Comparison of ENCODE assay signal across 28 mouse cellular contexts in genomic region chr4:150665806-150666205, GRCm38 (mm10). TPM values are rescaled to one million over a fixed set of nuclear protein-coding genes. Genes with fewer than 3 reads are reported as not detected.
"Had no signal": no experiment of that assay in that cellular context is flagged by ENCODE, and none has a peak within 500 bp of the region (broad histone marks: within the 10 kb centered on the region; RNA-seq: fewer than 3 reads in every experiment).

No protein-coding gene starts in this region.

- ATAC-seq: forebrain, embryonic 16.5 days; inflammation-experienced regulatory T-cells, adult 6 months; intestine, embryonic 15.5 days; intestine, postnatal 0 days; liver, embryonic 12.5 days had no signal

- H3K36me3 ChIP-seq: heart, embryonic 10.5 days; heart, embryonic 12.5 days; hindbrain, embryonic 13.5 days; hindbrain, embryonic 15.5 days; intestine, embryonic 15.5 days; limb, embryonic 12.5 days; liver, embryonic 12.5 days had no signal

- H3K9ac ChIP-seq: heart, embryonic 12.5 days; hindbrain, embryonic 13.5 days; hindbrain, embryonic 15.5 days; intestine, embryonic 15.5 days; limb, embryonic 12.5 days; liver, embryonic 12.5 days; liver, embryonic 14.5 days had no signal

- H3K27ac ChIP-seq: gastrocnemius, adult 2 months; heart, embryonic 10.5 days; hindbrain, embryonic 13.5 days; hindbrain, embryonic 15.5 days; intestine, embryonic 15.5 days; limb, embryonic 12.5 days; liver, embryonic 12.5 days; liver, embryonic 14.5 days had no signal

- H3K4me2 ChIP-seq: heart, embryonic 12.5 days; hindbrain, embryonic 13.5 days; hindbrain, embryonic 15.5 days; intestine, embryonic 15.5 days; limb, embryonic 12.5 days; liver, embryonic 12.5 days had no signal

- H3K4me3 ChIP-seq: gastrocnemius, adult 2 months; heart, embryonic 10.5 days; heart, embryonic 12.5 days; hindbrain, embryonic 13.5 days; hindbrain, embryonic 15.5 days; intestine, embryonic 15.5 days; limb, embryonic 12.5 days; liver, embryonic 12.5 days had no signal

- DNase-seq: gastrocnemius, adult 2 months; gastrocnemius, postnatal 10 days; gastrocnemius, postnatal 25 days; heart, adult 18-20 months; heart, postnatal 10 days; heart, postnatal 4 days; kidney, postnatal 4 days; layer of hippocampus, adult 9-11 months; layer of hippocampus, postnatal 36 days; left cerebral cortex, postnatal 4 days; liver had no signal

- H3K27me3 ChIP-seq: heart, embryonic 12.5 days; intestine, embryonic 15.5 days; limb, embryonic 12.5 days had no signal

- H3K9me3 ChIP-seq: heart, embryonic 10.5 days; hindbrain, embryonic 13.5 days; hindbrain, embryonic 15.5 days; intestine, embryonic 15.5 days; limb, embryonic 12.5 days; liver, embryonic 12.5 days had no signal

RNA-seq across cellular contexts. Expression of gene Slc45a1, which starts 13.8 kb away (rescaled TPM):
- total RNA-seq: gastrocnemius, adult 2 months; gastrocnemius, postnatal 10 days; gastrocnemius, postnatal 25 days; gastrocnemius, postnatal 4 days; granulocyte monocyte progenitor cell, adult 5-6 weeks; heart, adult 18-20 months; heart, adult 8-10 months; heart, postnatal 10 days; heart, postnatal 25 days; heart, postnatal 4 days had no signal
- polyA plus RNA-seq: heart, embryonic 12.5 days; heart, embryonic 16.5 days; kidney, embryonic 14.5 days; liver, embryonic 12.5 days; liver, embryonic 14.5 days had no signal
